Mouse (Mus musculus): Measurements from ENCODE around the gene Zbtb39.

DNA sequence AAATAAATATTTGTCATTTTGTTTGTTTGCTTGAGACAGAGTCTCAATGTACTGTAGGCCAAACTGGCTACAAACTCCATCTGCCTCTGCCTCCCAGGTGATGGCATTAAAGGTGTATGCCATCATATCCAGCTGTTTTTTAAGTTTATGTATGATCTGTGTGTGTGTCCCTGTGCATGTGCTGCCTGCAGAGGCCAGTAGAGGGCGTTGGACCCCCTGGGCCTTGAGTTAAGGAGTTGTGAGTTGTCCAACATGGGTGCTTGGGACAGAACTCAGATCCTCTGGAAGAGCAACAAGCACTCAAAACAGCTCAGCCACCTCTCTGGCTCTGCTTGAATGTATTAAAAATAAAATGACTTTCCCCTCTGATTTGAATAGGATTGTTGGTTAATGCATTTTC is 48.3 kb upstream of the Zbtb39 start:
- no peak for TF ChIP-seq POLR2A (IDR thresholded peaks at IDR 0.05; ENCODE audit: insufficient read depth, low read depth, low read length)
- no peak for TF ChIP-seq EP300 (IDR thresholded peaks at IDR 0.05; ENCODE audit: insufficient read depth, low read depth, low read length)
